18 mouse cellular contexts compared by ENCODE assay signal in genomic region chr3:20998295-20998694, GRCm38 (mm10).
"Had no signal": no experiment of that assay in that cellular context is flagged by ENCODE, and none has a peak within 500 bp of the region (broad histone marks: within the 10 kb centered on the region; RNA-seq: fewer than 3 reads in every experiment).

No protein-coding gene starts in this region.

- H3K27ac ChIP-seq: midbrain, embryonic 10.5 days; midbrain, embryonic 12.5 days; neural tube, embryonic 13.5 days; neural tube, embryonic 15.5 days had no signal

- H3K4me3 ChIP-seq: midbrain, embryonic 10.5 days; midbrain, embryonic 12.5 days; myocyte; neural tube, embryonic 13.5 days; neural tube, embryonic 15.5 days had no signal

- DNase-seq: lung, adult 18-20 months; lung, embryonic 14.5 days; lung, postnatal 10 days; lung, postnatal 4 days; midbrain, embryonic 14.5 days; retina, postnatal 1 day; right cerebral cortex, postnatal 25 days; right cerebral cortex, postnatal 4 days; spleen, adult 18-20 months; thymus, adult 18-20 months; thymus, postnatal 14 days; thymus, postnatal 36 days had no signal

- ATAC-seq: midbrain, embryonic 16.5 days had no signal
